Mouse (Mus musculus): ENCODE results near the gene Rreb1.

GRCm38 (mm10) chr13:37981063-37981462, 202.9 kb downstream of the Rreb1 start:
- no peak for TF ChIP-seq CTCF (IDR thresholded peaks at IDR 0.05; ENCODE audit: control insufficient read depth, insufficient read depth, insufficient replicate concordance, low read depth, low read length)
- TF ChIP-seq POLR2A (IDR thresholded peaks at IDR 0.05; ENCODE audit: control insufficient read depth, low read depth, low read length), result no peak
